Mouse (Mus musculus): ENCODE results near the gene Grhl1. TPM values are rescaled to one million over a fixed set of nuclear protein-coding genes. Genes with fewer than 3 reads are reported as not detected.
A peak's percentile ranks its signal among the peaks of the same experiment; 100 is the strongest.
"Not testable (repeated sequence)": the region's sequence is repeated elsewhere in the genome, so short reads cannot be mapped to it uniquely, and the experiment has no call there.

The Grhl1 gene
- polyA plus RNA-seq (2015; fragmentation: Nextera tagmentation; extraction: Ambion mirVana), result 0.54 and 0.84 TPM in 2 replicates

DNA sequence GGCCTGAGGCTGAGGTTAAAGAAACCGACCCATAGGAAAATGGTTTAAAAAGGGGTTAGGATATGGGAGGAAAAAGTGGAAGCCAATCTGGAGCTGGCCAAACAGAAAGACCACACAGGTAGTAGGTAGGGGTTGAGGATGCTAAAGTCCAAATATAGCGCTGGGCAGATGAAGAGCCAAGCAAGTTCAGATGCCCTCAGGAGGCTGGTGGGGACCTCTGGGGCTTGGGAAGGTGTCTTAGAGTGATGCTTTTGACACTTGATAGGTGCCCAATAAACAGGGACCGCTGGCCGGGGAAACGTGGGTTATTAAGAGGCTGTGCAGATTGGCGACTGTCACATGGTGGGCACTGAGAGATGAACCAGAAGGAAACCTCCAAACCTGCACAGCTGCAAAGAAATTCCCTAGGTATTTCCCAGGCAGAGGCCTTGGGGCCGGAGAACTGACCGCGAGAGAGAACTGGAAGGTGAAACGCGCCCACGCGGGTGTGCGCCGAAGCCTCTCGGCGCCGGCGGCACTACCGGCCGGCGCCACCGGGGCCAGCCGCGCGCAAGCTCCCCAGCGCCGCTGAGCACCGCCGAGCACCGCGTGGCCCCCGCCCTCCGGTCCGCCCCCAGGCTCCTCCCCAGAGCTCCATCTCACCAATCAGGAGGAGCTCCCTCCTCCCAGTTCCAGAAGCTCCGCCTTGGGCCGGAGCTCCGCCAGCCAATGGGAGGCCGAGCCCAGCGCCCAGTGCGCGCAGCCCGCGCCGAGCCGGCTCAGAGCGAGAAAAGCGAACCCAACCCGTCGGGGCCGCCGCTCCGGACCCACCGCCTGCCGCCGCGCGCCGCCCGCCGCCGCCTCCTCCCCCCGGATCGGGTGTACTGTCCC lies at the start of gene Grhl1:
Gene Grhl1 (plus strand): TSS at position 761 of the 870 bp plus-strand sequence.
- WGBS, result 2% methylated on average over 59 of the region's 64 CpGs
- Histone ChIP-seq H3K4me1 (0 out of 2 replicates have a peak, but pooled peaks cover 4% of the 10 kb centered on the region), H3K36me3 (ENCODE audit: poor library complexity, severe bottlenecking) (no peaks in the 10 kb centered on the region), H3K27ac (no peak within 1 kb of the TSS), H3K4me2 (peak within 1 kb of the TSS; percentile 68), H3K9me3 (replicated peaks) (no peaks in the 10 kb centered on the region), H3K27me3 (peaks cover 40% of the 10 kb centered on the region), H3K4me3 (peak within 1 kb of the TSS; percentile 61), H3K9ac (peak within 1 kb of the TSS; percentile 59)
- peak; percentile 100 for ATAC-seq

DNA sequence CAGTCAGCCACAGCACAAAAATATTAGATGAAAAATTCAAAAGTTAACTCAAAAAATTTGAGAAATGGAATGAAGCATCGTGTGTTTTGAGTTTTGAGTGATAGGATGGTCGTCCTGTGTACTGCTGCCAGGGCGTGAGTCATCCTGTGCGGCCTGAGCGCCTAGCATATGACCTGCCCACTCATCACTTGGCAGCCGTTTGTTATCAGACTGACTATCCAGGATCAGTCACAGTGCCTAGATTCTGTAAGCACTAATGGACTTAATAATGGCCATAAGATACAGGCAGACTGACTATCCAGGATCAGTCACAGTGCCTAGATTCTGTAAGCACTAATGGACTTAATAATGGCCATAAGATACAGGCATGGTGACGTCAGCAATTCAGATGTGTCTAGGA lies 47.0 kb upstream of the Grhl1 start:
- not testable (repeated sequence) for H3K4me1 ChIP-seq; H3K27me3 ChIP-seq; H3K4me3 ChIP-seq; H3K27ac ChIP-seq; H3K9ac ChIP-seq; ATAC-seq; H3K9me3 ChIP-seq (replicated peaks); H3K4me2 ChIP-seq
- peaks cover 32% of the 10 kb centered on the region; the same call in 1 of the 2 replicates for H3K36me3 ChIP-seq (ENCODE audit: poor library complexity, severe bottlenecking)
- WGBS, result 88% methylated on average over 7 of the region's 7 CpGs

DNA sequence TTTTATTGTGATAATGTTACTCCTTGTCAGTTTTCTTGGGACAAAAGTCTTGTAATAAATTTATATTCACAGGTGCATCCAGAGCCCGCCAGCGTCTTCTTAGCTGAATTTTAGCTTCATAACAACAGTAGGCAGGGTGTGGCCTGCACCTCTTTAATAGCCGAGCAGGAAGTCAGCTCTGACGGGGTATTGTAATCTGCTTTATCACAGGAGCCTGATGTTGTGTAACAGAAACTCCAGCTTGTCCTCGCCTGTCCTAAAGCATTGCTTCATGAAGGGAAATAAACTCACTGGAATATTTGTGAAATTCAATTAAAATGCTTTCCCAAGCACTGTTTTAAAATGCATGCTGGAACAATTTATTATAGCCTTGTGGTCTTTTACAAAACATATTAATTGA lies 35.7 kb upstream of the Grhl1 start:
- no peak overlapping the region for H3K4me3 ChIP-seq
- H3K9me3 ChIP-seq (replicated peaks), result no peaks in the 10 kb centered on the region
- peaks cover 22% of the 10 kb centered on the region for H3K4me1 ChIP-seq
- 37% methylated on average over 5 of the region's 5 CpGs for WGBS
- peaks cover 5% of the 10 kb centered on the region; the same call in 1 of the 2 replicates for H3K36me3 ChIP-seq (ENCODE audit: poor library complexity, severe bottlenecking)
- ATAC-seq, result no peak
- H3K4me2 ChIP-seq, result no peak overlapping the region
- H3K27me3 ChIP-seq, result no peaks in the 10 kb centered on the region
- no peak overlapping the region for H3K9ac ChIP-seq
- no peak overlapping the region for H3K27ac ChIP-seq

DNA sequence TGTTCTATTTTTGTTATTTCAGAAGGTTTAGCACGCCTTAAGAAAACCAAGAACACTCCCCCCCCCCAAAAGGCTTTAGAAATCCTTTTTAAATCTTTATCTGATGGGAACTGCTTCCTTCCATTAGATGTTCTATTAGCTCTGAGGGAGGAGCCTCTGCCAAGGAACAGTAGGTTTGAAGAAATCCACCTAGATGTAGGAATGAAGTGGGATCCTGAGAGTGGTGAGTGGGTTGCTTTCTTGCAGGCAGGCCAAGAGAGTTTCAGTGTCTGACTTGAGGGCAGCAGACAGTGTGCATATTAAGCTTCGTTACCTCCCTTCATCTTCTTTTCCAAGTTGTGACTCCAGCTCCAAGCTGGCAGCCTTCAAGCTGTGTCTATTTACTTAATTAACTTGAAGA lies 34.9 kb upstream of the Grhl1 start:
- Histone ChIP-seq H3K4me1 (peaks cover 22% of the 10 kb centered on the region), H3K9me3 (replicated peaks) (no peaks in the 10 kb centered on the region), H3K4me2 (no peak overlapping the region), H3K27ac (no peak overlapping the region), H3K27me3 (no peaks in the 10 kb centered on the region), H3K36me3 (ENCODE audit: poor library complexity, severe bottlenecking) (no peaks in the 10 kb centered on the region; the same call in 1 of the 2 replicates), H3K9ac (no peak overlapping the region), H3K4me3 (no peak overlapping the region)
- WGBS, result 21% methylated on average over 2 of the region's 2 CpGs
- ATAC-seq, result no peak

DNA sequence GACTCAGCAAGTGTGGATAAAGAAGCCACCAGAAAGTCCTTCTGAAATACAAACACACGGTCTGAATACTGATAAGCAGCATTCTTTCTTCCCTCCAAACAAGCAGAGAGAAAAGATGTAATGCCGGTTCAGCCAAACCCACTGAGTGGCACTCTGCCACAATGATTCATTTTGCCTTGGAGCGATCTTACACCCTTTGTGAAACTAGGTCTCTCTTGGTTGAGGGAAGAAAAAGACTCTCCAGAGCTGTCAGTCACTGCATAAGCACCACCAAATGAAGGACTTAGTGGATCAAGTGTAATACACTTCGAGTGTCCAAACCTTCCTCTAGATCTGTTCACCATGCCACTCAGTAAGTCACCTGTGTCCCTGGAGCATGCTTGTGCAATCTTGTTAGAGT lies 34.1 kb upstream of the Grhl1 start:
- ATAC-seq, result no peak
- Histone ChIP-seq H3K4me1 (peaks cover 22% of the 10 kb centered on the region), H3K4me2 (no peak overlapping the region), H3K36me3 (ENCODE audit: poor library complexity, severe bottlenecking) (no peaks in the 10 kb centered on the region; the same call in 1 of the 2 replicates), H3K27ac (no peak overlapping the region), H3K9me3 (replicated peaks) (no peaks in the 10 kb centered on the region), H3K4me3 (no peak overlapping the region), H3K27me3 (no peaks in the 10 kb centered on the region), H3K9ac (no peak overlapping the region)
- WGBS, result 48% methylated on average over 4 of the region's 4 CpGs

DNA sequence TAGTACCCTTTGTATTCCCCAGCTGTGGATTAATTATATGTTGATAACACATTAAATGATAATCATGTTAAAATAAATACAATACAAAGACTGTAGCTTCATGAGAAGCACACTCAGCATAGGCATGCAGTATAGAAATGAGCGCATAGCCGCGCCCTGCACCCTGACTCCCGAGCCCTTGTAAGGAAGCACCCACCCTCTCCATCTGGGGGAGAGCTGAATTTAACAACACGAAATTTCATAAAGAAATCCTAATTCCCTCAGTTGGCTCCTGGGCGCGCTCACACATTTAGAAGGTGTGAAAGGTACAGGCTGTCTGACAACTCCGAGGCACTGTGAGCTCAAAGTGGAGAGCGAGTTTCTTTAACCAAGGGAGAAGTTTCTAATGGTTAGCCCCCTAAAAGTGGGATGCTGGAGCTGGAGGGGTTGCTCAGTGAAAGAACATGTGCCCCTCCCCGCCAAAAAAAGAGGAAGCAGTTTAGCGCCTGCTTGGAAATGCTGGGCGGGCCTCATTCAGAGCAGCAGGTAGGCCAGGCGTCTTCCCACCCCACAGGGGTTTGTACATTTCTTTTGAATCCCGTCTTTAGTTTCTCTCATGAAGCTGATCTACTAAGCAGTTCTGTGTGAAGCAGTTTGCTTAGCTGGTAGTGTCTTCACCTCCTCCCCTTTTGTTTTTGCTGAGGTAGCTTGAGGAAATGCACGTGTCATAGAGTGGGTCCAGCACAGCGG lies 30.5 kb upstream of the Grhl1 start:
- H3K9ac ChIP-seq, result no peak overlapping the region
- H3K27ac ChIP-seq, result no peak overlapping the region
- peaks cover 16% of the 10 kb centered on the region for H3K4me1 ChIP-seq
- H3K27me3 ChIP-seq, result no peaks in the 10 kb centered on the region
- 83% methylated on average over 16 of the region's 16 CpGs for WGBS
- H3K4me3 ChIP-seq, result no peak overlapping the region
- no peak for ATAC-seq
- peaks cover 8% of the 10 kb centered on the region; the same call in 1 of the 2 replicates for H3K36me3 ChIP-seq (ENCODE audit: poor library complexity, severe bottlenecking)
- H3K9me3 ChIP-seq (replicated peaks), result no peaks in the 10 kb centered on the region
- H3K4me2 ChIP-seq, result no peak overlapping the region

DNA sequence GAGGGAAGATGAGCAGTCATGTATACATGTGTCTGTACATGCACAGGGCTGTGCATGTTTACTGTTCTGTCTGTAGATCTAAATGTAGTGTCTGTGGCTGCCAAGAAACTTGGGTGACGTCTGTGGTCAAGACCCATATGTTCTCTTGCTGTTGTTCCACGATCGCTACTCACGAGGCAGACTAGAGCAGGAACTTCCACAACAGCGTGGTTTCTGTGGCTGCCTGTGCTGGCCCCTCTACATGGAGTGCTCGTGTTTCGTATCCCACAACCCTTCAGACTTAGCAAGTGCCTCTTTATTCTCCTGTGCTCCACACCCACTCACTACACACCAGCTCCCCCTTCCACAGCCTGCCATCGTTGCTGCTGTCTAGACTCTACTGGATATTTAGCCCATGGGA lies 24.4 kb upstream of the Grhl1 start:
- Histone ChIP-seq H3K4me3 (no peak overlapping the region), H3K4me1 (no peaks in the 10 kb centered on the region), H3K9me3 (replicated peaks) (no peaks in the 10 kb centered on the region), H3K4me2 (no peak overlapping the region), H3K36me3 (ENCODE audit: poor library complexity, severe bottlenecking) (peaks cover 34% of the 10 kb centered on the region), H3K9ac (no peak overlapping the region), H3K27ac (no peak overlapping the region), H3K27me3 (no peaks in the 10 kb centered on the region)
- no peak for ATAC-seq
- WGBS, result 93% methylated on average over 8 of the region's 8 CpGs

DNA sequence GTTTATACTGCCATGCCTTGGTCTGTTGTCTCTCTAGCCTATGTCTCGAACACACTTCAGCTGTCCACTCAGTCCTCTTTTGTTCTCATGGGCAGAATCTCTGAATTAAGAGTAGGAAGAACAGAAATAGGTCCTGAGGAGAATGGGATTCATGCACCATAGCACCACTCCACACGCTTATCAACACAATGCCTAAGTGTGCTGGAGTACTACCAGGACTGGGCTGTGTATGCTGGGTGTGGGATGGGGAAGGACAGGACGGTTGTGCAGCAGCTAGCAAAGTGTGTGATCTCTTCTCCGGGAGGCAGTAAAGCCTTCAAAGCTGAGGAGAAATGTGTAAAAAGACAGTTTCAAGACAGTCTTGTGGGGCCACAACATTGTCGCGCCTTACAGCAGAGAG lies 23.2 kb upstream of the Grhl1 start:
- H3K4me3 ChIP-seq, result no peak overlapping the region
- H3K4me2 ChIP-seq, result no peak overlapping the region
- no peak overlapping the region for H3K27ac ChIP-seq
- no peaks in the 10 kb centered on the region for H3K27me3 ChIP-seq
- WGBS, result 80% methylated on average over 6 of the region's 6 CpGs
- H3K9me3 ChIP-seq (replicated peaks), result no peaks in the 10 kb centered on the region
- no peaks in the 10 kb centered on the region for H3K4me1 ChIP-seq
- peaks cover 34% of the 10 kb centered on the region for H3K36me3 ChIP-seq (ENCODE audit: poor library complexity, severe bottlenecking)
- ATAC-seq, result no peak
- no peak overlapping the region for H3K9ac ChIP-seq

DNA sequence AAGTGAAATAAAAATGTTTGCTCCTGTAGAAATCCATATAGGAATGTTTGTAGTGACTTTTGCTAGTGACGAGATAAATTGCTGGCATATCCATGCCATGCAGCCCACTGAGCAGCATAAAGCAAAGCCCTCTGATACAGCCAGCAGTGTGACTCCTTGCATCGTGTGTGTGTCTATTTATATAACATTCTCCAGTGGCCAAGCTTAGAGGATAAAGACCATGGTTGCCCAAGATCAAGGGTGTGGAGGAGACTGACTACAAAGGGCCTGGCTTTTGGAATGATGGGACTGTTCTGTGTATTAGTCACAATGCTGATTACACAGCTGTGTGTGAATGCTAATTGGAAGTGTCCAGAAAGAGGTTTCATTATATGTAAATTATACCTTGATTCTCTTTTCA lies 19.6 kb upstream of the Grhl1 start:
- Histone ChIP-seq H3K4me3 (no peak overlapping the region), H3K27ac (no peak overlapping the region), H3K36me3 (ENCODE audit: poor library complexity, severe bottlenecking) (peaks cover 26% of the 10 kb centered on the region), H3K9me3 (replicated peaks) (no peaks in the 10 kb centered on the region), H3K9ac (no peak overlapping the region), H3K4me1 (no peaks in the 10 kb centered on the region), H3K27me3 (no peaks in the 10 kb centered on the region), H3K4me2 (no peak overlapping the region)
- ATAC-seq, result no peak
- 76% methylated on average over 2 of the region's 2 CpGs for WGBS

DNA sequence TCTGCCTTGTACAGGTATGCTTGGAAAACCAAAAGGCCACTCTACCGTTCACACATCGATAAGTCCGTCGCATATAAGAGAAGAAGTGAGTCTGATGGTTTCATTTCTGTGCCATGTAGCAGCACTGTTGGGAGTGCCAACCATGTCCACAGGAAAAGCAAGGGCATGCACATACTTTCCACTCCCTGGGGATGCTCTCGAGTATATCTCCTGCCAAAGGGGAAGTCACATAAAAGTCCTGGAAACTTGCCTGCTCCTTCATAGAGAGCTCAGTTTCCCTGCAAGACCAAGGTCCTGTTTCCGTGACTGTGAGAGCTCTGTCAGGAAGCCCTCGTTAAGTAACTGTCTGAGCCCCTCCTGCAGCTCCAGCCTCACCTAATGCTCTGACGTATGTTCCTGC lies 16.1 kb upstream of the Grhl1 start:
- ATAC-seq, result no peak
- Histone ChIP-seq H3K4me2 (no peak overlapping the region), H3K36me3 (ENCODE audit: poor library complexity, severe bottlenecking) (peaks cover 17% of the 10 kb centered on the region), H3K9me3 (replicated peaks) (no peaks in the 10 kb centered on the region), H3K4me1 (no peaks in the 10 kb centered on the region), H3K27ac (no peak overlapping the region), H3K9ac (no peak overlapping the region), H3K27me3 (no peaks in the 10 kb centered on the region), H3K4me3 (no peak overlapping the region)
- 78% methylated on average over 8 of the region's 8 CpGs for WGBS

DNA sequence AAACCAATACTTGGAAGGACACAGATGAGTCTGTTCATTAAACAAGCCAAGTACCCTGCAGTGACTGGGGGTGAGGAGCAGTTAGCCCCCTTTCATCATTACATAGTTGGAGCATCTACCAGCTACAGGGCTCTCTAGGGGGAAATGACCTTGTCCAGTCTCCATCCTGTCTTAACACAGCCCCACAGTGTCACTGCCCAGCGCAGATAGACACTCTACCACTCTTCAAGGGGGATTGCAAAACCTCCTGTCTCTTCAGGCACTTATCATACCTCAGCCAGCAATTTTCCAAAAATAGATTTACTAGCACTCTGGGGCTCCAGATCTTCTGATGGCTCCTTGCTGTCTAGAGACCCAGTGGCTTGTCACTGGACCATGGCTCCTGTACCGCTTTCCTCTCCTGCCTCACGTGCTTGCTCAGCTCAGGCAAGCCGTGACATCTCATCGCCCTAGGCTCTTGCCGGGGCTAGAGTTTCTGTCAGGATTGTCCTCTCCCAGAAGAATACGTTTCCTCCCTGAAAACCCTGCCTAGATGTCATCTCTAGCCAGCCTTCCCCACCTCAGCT lies 8.6 kb upstream of the Grhl1 start:
- Histone ChIP-seq H3K4me3 (no peak overlapping the region), H3K27ac (no peak overlapping the region), H3K9ac (no peak overlapping the region), H3K4me1 (no peaks in the 10 kb centered on the region), H3K4me2 (no peak overlapping the region), H3K27me3 (no peaks in the 10 kb centered on the region), H3K9me3 (replicated peaks) (no peaks in the 10 kb centered on the region), H3K36me3 (ENCODE audit: poor library complexity, severe bottlenecking) (peaks cover 5% of the 10 kb centered on the region)
- ATAC-seq, result no peak
- 92% methylated on average over 7 of the region's 7 CpGs for WGBS

DNA sequence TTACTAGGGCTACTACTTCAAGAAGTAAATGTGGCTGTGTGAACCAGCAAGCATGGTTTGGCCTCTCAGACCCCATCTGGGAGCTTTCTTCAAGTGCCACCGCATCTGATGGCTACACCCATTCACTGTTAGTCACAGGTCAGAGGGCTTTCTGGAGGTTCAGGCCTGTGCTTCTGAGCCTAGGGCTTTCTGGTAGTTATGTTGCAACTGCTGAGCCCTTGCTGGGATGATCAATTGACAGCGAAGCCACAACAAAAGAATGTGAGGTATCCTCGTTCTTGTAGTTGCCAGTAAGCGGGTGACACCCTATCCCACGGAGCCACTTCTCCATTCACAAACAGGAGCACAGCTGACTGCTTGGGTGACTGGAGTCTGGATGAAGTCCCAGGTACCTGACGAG lies 6.8 kb upstream of the Grhl1 start:
- Histone ChIP-seq H3K4me2 (no peak overlapping the region), H3K9ac (no peak overlapping the region), H3K4me1 (no peaks in the 10 kb centered on the region), H3K27ac (no peak overlapping the region), H3K4me3 (no peak overlapping the region), H3K36me3 (ENCODE audit: poor library complexity, severe bottlenecking) (no peaks in the 10 kb centered on the region), H3K27me3 (peaks cover 5% of the 10 kb centered on the region), H3K9me3 (replicated peaks) (no peaks in the 10 kb centered on the region)
- WGBS, result 83% methylated on average over 6 of the region's 6 CpGs
- ATAC-seq, result no peak
